In genomic region chr8:71728240-71728785, GRCm38 (mm10) we compare ENCODE assay signal across 8 mouse cellular contexts. TPM values are rescaled to one million over a fixed set of nuclear protein-coding genes. Genes with fewer than 3 reads are reported as not detected.
DNase-seq lines count a peak whose midpoint lies in the region; ATAC-seq lines count a peak whose summit lies in the region.

No protein-coding gene starts in this region.

- no peak overlapping the region for H3K27ac ChIP-seq in heart, embryonic 13.5 days (replicated peaks)
- H3K27ac ChIP-seq in neural tube, embryonic 14.5 days (ENCODE audit: low read depth, low read length) = peak overlapping the region; percentile 77

- no peaks in the 10 kb centered on the region for H3K9me3 ChIP-seq in heart, embryonic 13.5 days
- H3K9me3 ChIP-seq in neural tube, embryonic 14.5 days (ENCODE audit: control insufficient read depth, low read length) = no peaks in the 10 kb centered on the region

- WGBS in heart, embryonic 13.5 days = 6% methylated on average over 20 of the region's 21 CpGs
- 5% methylated on average over 20 of the region's 21 CpGs for WGBS in neural tube, embryonic 14.5 days

- H3K9ac ChIP-seq in heart, embryonic 13.5 days = peak overlapping the region; percentile 58
- H3K9ac ChIP-seq in neural tube, embryonic 14.5 days (replicated peaks; ENCODE audit: low read depth, low read length) = peak overlapping the region; percentile 53

- no peak for ATAC-seq in heart, embryonic 13.5 days (ENCODE audit: extremely low read depth, insufficient number of reproducible peaks, low FRiP score, low TSS enrichment)
- peak; percentile 62 for ATAC-seq in neural tube, embryonic 14.5 days (ENCODE audit: low read depth)
- no peak for ATAC-seq in inflammation-experienced regulatory T-cells, adult 6 months

- H3K27me3 ChIP-seq in heart, embryonic 13.5 days (replicated peaks) = peaks cover 74% of the 10 kb centered on the region
- H3K27me3 ChIP-seq in neural tube, embryonic 14.5 days (ENCODE audit: control insufficient read depth, insufficient read depth, low read length) = no peaks in the 10 kb centered on the region

- DNase-seq in adrenal gland, adult 2 months = peak; percentile 28
- no peak for DNase-seq in adrenal gland, postnatal 4 days (ENCODE audit: low spot score in 2 of 2)
- peak; percentile 43 for DNase-seq in thymus, postnatal 14 days
- DNase-seq in thymus, postnatal 25 days = no peak
- DNase-seq in liver = peak; percentile 64

- H3K4me2 ChIP-seq in heart, embryonic 13.5 days = peak overlapping the region; percentile 68
- peak overlapping the region; percentile 72 for H3K4me2 ChIP-seq in neural tube, embryonic 14.5 days (ENCODE audit: low read depth, low read length)

- peaks cover 19% of the 10 kb centered on the region; the same call in 1 of the 2 replicates for H3K4me1 ChIP-seq in heart, embryonic 13.5 days
- peaks cover 12% of the 10 kb centered on the region for H3K4me1 ChIP-seq in neural tube, embryonic 14.5 days (ENCODE audit: control insufficient read depth, insufficient read depth, low read length)

- H3K36me3 ChIP-seq in heart, embryonic 13.5 days = no peaks in the 10 kb centered on the region
- no peaks in the 10 kb centered on the region for H3K36me3 ChIP-seq in neural tube, embryonic 14.5 days (ENCODE audit: control insufficient read depth, insufficient read depth, low read length)

- H3K4me3 ChIP-seq in heart, embryonic 13.5 days = peak overlapping the region; percentile 38
- H3K4me3 ChIP-seq in neural tube, embryonic 14.5 days (ENCODE audit: low read depth, low read length) = peak overlapping the region; percentile 33

RNA-seq across cellular contexts. Expression of gene Fcho1, which starts 2.8 kb away (rescaled TPM):
- total RNA-seq in adrenal gland, adult 2 months (2021) = 1 to 10 TPM; 1.8 to 2.7 TPM
- 8.2 and 10.6 TPM in 2 replicates for polyA plus RNA-seq in adrenal gland, adult 2 months (2012; rRNA removed)
- total RNA-seq in adrenal gland, postnatal 4 days (2021) = 1 to 10 TPM; 8.4 to 9.8 TPM
- polyA plus RNA-seq in heart, embryonic 13.5 days (2015; fragmentation: Nextera tagmentation; extraction: Ambion mirVana) = 1.7 and 2.3 TPM in 2 replicates
- polyA plus RNA-seq in neural tube, embryonic 14.5 days (2014; fragmentation: Nextera tagmentation; extraction: Ambion mirVana) = 49.1 and 62.7 TPM in 2 replicates
- 10 to 100 TPM; 37.6 to 66.4 (median 54.3) TPM for polyA plus RNA-seq in inflammation-experienced regulatory T-cells, adult 6 months (2017; shearing (Covaris generic))

RNA-seq across cellular contexts. Expression of gene B3gnt3, which starts 26.7 kb away (rescaled TPM):
- 1 to 10 TPM; 4.4 to 5.7 TPM for total RNA-seq in adrenal gland, adult 2 months (2021)
- 14.4 and 17.5 TPM in 2 replicates for polyA plus RNA-seq in adrenal gland, adult 2 months (2012; rRNA removed)
- 1 to 10 TPM; 4.4 to 5.0 TPM for total RNA-seq in adrenal gland, postnatal 4 days (2021)
- polyA plus RNA-seq in heart, embryonic 13.5 days (2015; fragmentation: Nextera tagmentation; extraction: Ambion mirVana) = 2.8 and 3.3 TPM in 2 replicates
- 0.11 and 0.53 TPM in 2 replicates for polyA plus RNA-seq in neural tube, embryonic 14.5 days (2014; fragmentation: Nextera tagmentation; extraction: Ambion mirVana)
- 1 to 10 TPM; 2.8 to 5.6 (median 4.3) TPM for polyA plus RNA-seq in inflammation-experienced regulatory T-cells, adult 6 months (2017; shearing (Covaris generic))

RNA-seq across cellular contexts. Expression of gene Insl3, which starts 39.3 kb away (rescaled TPM):
- total RNA-seq in adrenal gland, adult 2 months (2021) = 1 to 10 TPM; 7.1 to 7.5 TPM
- 39.2 and 39.3 TPM in 2 replicates for polyA plus RNA-seq in adrenal gland, adult 2 months (2012; rRNA removed)
- 1 to 10 TPM; 6.8 to 8.5 TPM for total RNA-seq in adrenal gland, postnatal 4 days (2021)
- polyA plus RNA-seq in heart, embryonic 13.5 days (2015; fragmentation: Nextera tagmentation; extraction: Ambion mirVana) = 1.5 and 2.1 TPM in 2 replicates
- polyA plus RNA-seq in neural tube, embryonic 14.5 days (2014; fragmentation: Nextera tagmentation; extraction: Ambion mirVana) = 0.55 and 1.0 TPM in 2 replicates
- polyA plus RNA-seq in inflammation-experienced regulatory T-cells, adult 6 months (2017; shearing (Covaris generic)) = 10 to 100 TPM; 11.7 to 25.4 (median 22.8) TPM

RNA-seq across cellular contexts. Expression of gene Jak3, which starts 52.2 kb away (rescaled TPM):
- 10 to 100 TPM in 1 of 2 experiments, 1 to 10 TPM in 1; 9.4 to 19.0 TPM for total RNA-seq in adrenal gland, adult 2 months (2021)
- 32.3 and 44.2 TPM in 2 replicates for polyA plus RNA-seq in adrenal gland, adult 2 months (2012; rRNA removed)
- 10 to 100 TPM; 17.7 to 19.3 TPM for total RNA-seq in adrenal gland, postnatal 4 days (2021)
- 7.6 and 7.7 TPM in 2 replicates for polyA plus RNA-seq in heart, embryonic 13.5 days (2015; fragmentation: Nextera tagmentation; extraction: Ambion mirVana)
- 2.8 and 4.1 TPM in 2 replicates for polyA plus RNA-seq in neural tube, embryonic 14.5 days (2014; fragmentation: Nextera tagmentation; extraction: Ambion mirVana)
- 10 to 100 TPM; 18.9 to 30.3 (median 22.5) TPM for polyA plus RNA-seq in inflammation-experienced regulatory T-cells, adult 6 months (2017; shearing (Covaris generic))

RNA-seq across cellular contexts. Expression of gene Unc13a, which starts 56.8 kb away (rescaled TPM):
- total RNA-seq in adrenal gland, adult 2 months (2021) = 10 to 100 TPM in 1 of 2 experiments, 1 to 10 TPM in 1; 6.0 to 10.5 TPM
- polyA plus RNA-seq in adrenal gland, adult 2 months (2012; rRNA removed) = 4.4 and 6.3 TPM in 2 replicates
- total RNA-seq in adrenal gland, postnatal 4 days (2021) = 10 to 100 TPM; 11.7 to 12.9 TPM
- 0.39 and 0.40 TPM in 2 replicates for polyA plus RNA-seq in heart, embryonic 13.5 days (2015; fragmentation: Nextera tagmentation; extraction: Ambion mirVana)
- 17.8 and 20.6 TPM in 2 replicates for polyA plus RNA-seq in neural tube, embryonic 14.5 days (2014; fragmentation: Nextera tagmentation; extraction: Ambion mirVana)
- polyA plus RNA-seq in inflammation-experienced regulatory T-cells, adult 6 months (2017; shearing (Covaris generic)) = under 1 TPM; 0.42 to 0.67 (median 0.54) TPM

Comparison
In these comparisons a context has a peak if more than half of its experiments do, and no peak if none do; other contexts are left out.
1. DNase-seq: peak in adrenal gland, adult 2 months (single experiment), thymus, postnatal 14 days (single experiment) and liver (single experiment); none in adrenal gland, postnatal 4 days (0 of 2) and thymus, postnatal 25 days (single experiment).